Mouse (Mus musculus) kidney, embryonic 15.5 days (tissue): ENCODE data around the gene Sp110. TPM values are rescaled to one million over a fixed set of nuclear protein-coding genes. Genes with fewer than 3 reads are reported as not detected.

Experiments
- polyA plus RNA-seq: library from polyadenylated mRNA; unstranded; fragments of >200 nt; fragmentation: Nextera tagmentation; extraction: Ambion mirVana; gene quantifications from 2 replicates; pipeline ENCODE4 v1.2.1, GENCODE M21; 2015

Sp110 gene
- polyA plus RNA-seq, 1 experiment from 2014 or later: 1.6 TPM

Other genes with a start within 250 kb of the Sp110 start
- not detected in 2 replicates for gene G530012D18Rik, start 23.1 kb downstream of the Sp110 start, polyA plus RNA-seq
- 0.98 and 2.1 TPM in 2 replicates for gene Sp140, start 1.6 kb upstream of the Sp110 start, polyA plus RNA-seq
- gene Sp100, start 51.2 kb upstream of the Sp110 start, polyA plus RNA-seq: 3.0 and 3.4 TPM in 2 replicates
- 0.72 and 1.1 TPM in 2 replicates for gene A630001G21Rik, start 179.8 kb upstream of the Sp110 start, polyA plus RNA-seq
- 28.0 and 30.2 TPM in 2 replicates for gene Cab39, start 194.6 kb upstream of the Sp110 start, polyA plus RNA-seq